Mouse (Mus musculus) bone marrow macrophage, adult 2 months (primary cell): ENCODE data around the gene Pkp1.

ENCODE experiments used
- CTCF ChIP-seq: IDR thresholded peaks from 2 replicates; pipeline ENCODE4 v1.5.1; 2012; ENCODE audit warnings: low read depth, mild to moderate bottlenecking, low read length, moderate library complexity
- POLR2A ChIP-seq: IDR thresholded peaks from 2 replicates; pipeline ENCODE4 v1.6.1; 2012; ENCODE audit warnings: mild to moderate bottlenecking, low read depth, low read length, borderline replicate concordance

GRCm38 (mm10) chr1:135835716-135836483 lies 83.1 kb downstream of the Pkp1 start, which contains the start of gene Tnnt2:
- TF ChIP-seq POLR2A (no peak), CTCF (no peak)
